Mouse (Mus musculus) myocyte (in vitro differentiated cells): ENCODE measurements around the gene Lst1. TPM values are rescaled to one million over a fixed set of nuclear protein-coding genes. Genes with fewer than 3 reads are reported as not detected.

Experiments used
- H3K27me3 ChIP-seq: one replicate; pipeline ENCODE4 v1.6.1; 2011; ENCODE audit not compliant: control insufficient read depth, insufficient read depth, insufficient read length
- H3K36me3 ChIP-seq: one replicate; pipeline ENCODE4 v1.6.1; 2011; ENCODE audit not compliant: control insufficient read depth, insufficient read depth
- H3K4me2 ChIP-seq: one replicate; pipeline ENCODE4 v1.6.1; 2011; ENCODE audit warnings: low read depth, control low read depth
- H3K4me3 ChIP-seq: one replicate; pipeline ENCODE4 v1.5.1; 2011; ENCODE audit warnings: mild to moderate bottlenecking, control low read depth, moderate library complexity
- H3K79me2 ChIP-seq: one replicate; pipeline ENCODE4 v1.6.1; 2011; ENCODE audit not compliant: control insufficient read depth, insufficient read depth
- H3ac ChIP-seq: one replicate; pipeline ENCODE4 v1.6.1; 2011; ENCODE audit not compliant: control insufficient read depth, insufficient read length
- CEBPB ChIP-seq: IDR thresholded peaks from 2 replicates; pipeline ENCODE4 v1.6.1; 2011; ENCODE audit warnings: mild to moderate bottlenecking, moderate library complexity; ENCODE audit not compliant: poor library complexity, insufficient read depth, severe bottlenecking
- E2F4 ChIP-seq: IDR thresholded peaks from one replicate; pipeline ENCODE4 v1.6.1; 2011; ENCODE audit warnings: mild to moderate bottlenecking, control low read depth, moderate library complexity; ENCODE audit not compliant: insufficient read depth
- MAX ChIP-seq: IDR thresholded peaks from one replicate; pipeline ENCODE4 v1.6.1; 2011; ENCODE audit warnings: low read depth, mild to moderate bottlenecking, control low read depth
- MYOD1 ChIP-seq, 3 experiments: IDR thresholded peaks; one replicate each; pipeline ENCODE4 v1.6.1; 2011; ENCODE audit warnings: control low read depth in 2 of 3, low read depth in 2 of 3, mild to moderate bottlenecking in 2 of 3, moderate library complexity in 1 of 3; ENCODE audit not compliant: insufficient read length in 2 of 3, control insufficient read depth in 1 of 3
- MYOG ChIP-seq, 3 experiments: IDR thresholded peaks; one replicate each; pipeline ENCODE4 v1.6.1; 2011; ENCODE audit warnings: control low read depth in 2 of 3, low read depth in 2 of 3, mild to moderate bottlenecking in 2 of 3; ENCODE audit not compliant: insufficient read length in 2 of 3, control insufficient read depth in 1 of 3, insufficient read depth in 1 of 3
- POLR2A ChIP-seq: IDR thresholded peaks from one replicate; pipeline ENCODE4 v1.6.1; 2011; ENCODE audit warnings: low read depth, mild to moderate bottlenecking, control low read depth, moderate library complexity; ENCODE audit not compliant: insufficient read length
- POLR2AphosphoS2 ChIP-seq: IDR thresholded peaks from one replicate; pipeline ENCODE4 v1.6.1; 2011; ENCODE audit warnings: low read depth, control low read depth; ENCODE audit not compliant: insufficient read length
- REST ChIP-seq: IDR thresholded peaks from one replicate; pipeline ENCODE4 v1.6.1; 2011; ENCODE audit warnings: mild to moderate bottlenecking, control low read depth, moderate library complexity; ENCODE audit not compliant: insufficient read depth, insufficient read length
- SRF ChIP-seq: IDR thresholded peaks from one replicate; pipeline ENCODE4 v1.6.1; 2011; ENCODE audit warnings: low read depth; ENCODE audit not compliant: control insufficient read depth, insufficient read length
- TCF12 ChIP-seq: IDR thresholded peaks from one replicate; pipeline ENCODE4 v1.6.1; 2011; ENCODE audit warnings: mild to moderate bottlenecking, control low read depth; ENCODE audit not compliant: poor library complexity, insufficient read depth, severe bottlenecking
- TCF3 ChIP-seq: IDR thresholded peaks from one replicate; pipeline ENCODE4 v1.6.1; 2011; ENCODE audit warnings: low read depth, control low read depth; ENCODE audit not compliant: insufficient read length
- USF1 ChIP-seq: IDR thresholded peaks from one replicate; pipeline ENCODE4 v1.6.1; 2011; ENCODE audit warnings: low read depth, mild to moderate bottlenecking, control low read depth, moderate library complexity
- polyA plus RNA-seq: library from polyadenylated mRNA; unstranded; fragments of >200 nt; fragmentation: generic; extraction: Trizol; gene quantifications from one replicate; pipeline ENCODE4 v1.2.1, GENCODE M21; 2012; ENCODE audit warnings: missing spikeins

Lst1 gene
- polyA plus RNA-seq, 1 experiment, result 4.3 TPM

DNA sequence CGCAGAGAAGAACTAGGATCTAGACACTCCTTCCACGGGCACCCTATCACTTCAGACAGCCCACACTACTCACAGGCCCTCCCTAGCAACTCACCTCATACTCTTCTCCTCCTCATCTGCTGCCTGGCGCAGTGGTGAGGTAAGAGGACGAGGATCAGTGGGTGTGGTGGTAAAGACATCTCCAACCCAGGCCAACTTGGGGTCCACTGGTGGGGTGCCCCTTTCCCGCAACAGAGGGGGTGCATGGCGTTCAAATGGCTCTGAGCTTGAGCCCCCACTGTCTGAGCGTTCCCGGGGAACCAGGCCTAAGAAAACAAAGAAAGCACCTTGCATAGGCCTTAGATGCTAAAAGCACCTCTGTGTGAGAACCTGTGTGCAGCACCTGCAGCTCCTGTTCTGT is 31.0 kb downstream of the Lst1 start:
- no peaks in the 10 kb centered on the region for H3K27me3 ChIP-seq
- no peak overlapping the region for H3K4me2 ChIP-seq
- H3K79me2 ChIP-seq, result peaks cover 41% of the 10 kb centered on the region
- TF ChIP-seq MAX, result no peak
- no peak for TF ChIP-seq CEBPB
- TF ChIP-seq E2F4, result no peak
- peak; percentile 24 for TF ChIP-seq POLR2AphosphoS2
- H3ac ChIP-seq, result no peak overlapping the region
- peaks cover 53% of the 10 kb centered on the region for H3K36me3 ChIP-seq
- H3K4me3 ChIP-seq, result no peak overlapping the region

- H3K4me2 ChIP-seq, result no peak overlapping the region
- H3K36me3 ChIP-seq, result peaks cover 48% of the 10 kb centered on the region
- H3K4me3 ChIP-seq, result no peak overlapping the region
- no peak overlapping the region for H3ac ChIP-seq
- H3K27me3 ChIP-seq, result no peaks in the 10 kb centered on the region
- peaks cover 35% of the 10 kb centered on the region for H3K79me2 ChIP-seq
- no peak for TF ChIP-seq POLR2AphosphoS2
- no peak for TF ChIP-seq E2F4
- TF ChIP-seq SRF, result no peak
- no peak for TF ChIP-seq MYOD1 (IDR thresholded peaks at IDR 0.05; ENCODE audit: control insufficient read depth in 1 of 3, insufficient read length in 2 of 3, low read depth in 2 of 3)
- TF ChIP-seq REST, result no peak
- TF ChIP-seq USF1, result no peak
- no peak for TF ChIP-seq TCF12
- TF ChIP-seq TCF3, result no peak
- TF ChIP-seq POLR2A, result no peak
- no peak for TF ChIP-seq CEBPB
- TF ChIP-seq MYOG (IDR thresholded peaks at IDR 0.05; ENCODE audit: control insufficient read depth in 1 of 3, insufficient read depth in 1 of 3, insufficient read length in 2 of 3, low read depth in 2 of 3), result no peak
- no peak for TF ChIP-seq MAX
Observed at GRCm38 (mm10) chr17:35156461-35157200, 31.6 kb downstream of the Lst1 start.

GRCm38 (mm10) chr17:35155451-35155850 is 32.8 kb downstream of the Lst1 start:
- Histone ChIP-seq H3K4me3 (no peak overlapping the region), H3K36me3 (peaks cover 38% of the 10 kb centered on the region), H3K4me2 (no peak overlapping the region), H3K27me3 (no peaks in the 10 kb centered on the region), H3ac (no peak overlapping the region), H3K79me2 (peaks cover 23% of the 10 kb centered on the region)
- no peak for TF ChIP-seq E2F4
- no peak for TF ChIP-seq SRF
- TF ChIP-seq TCF12, result no peak
- no peak for TF ChIP-seq MYOG (IDR thresholded peaks at IDR 0.05; ENCODE audit: control insufficient read depth in 1 of 3, insufficient read depth in 1 of 3, insufficient read length in 2 of 3, low read depth in 2 of 3)
- TF ChIP-seq MAX, result no peak
- TF ChIP-seq CEBPB, result no peak
- TF ChIP-seq USF1, result no peak
- TF ChIP-seq TCF3, result no peak
- TF ChIP-seq POLR2A, result no peak

- Histone ChIP-seq H3K79me2 (peaks cover 15% of the 10 kb centered on the region), H3K36me3 (peaks cover 39% of the 10 kb centered on the region), H3ac (no peak overlapping the region), H3K4me3 (no peak overlapping the region), H3K27me3 (no peaks in the 10 kb centered on the region), H3K4me2 (no peak overlapping the region)
- TF ChIP-seq REST, result no peak
- TF ChIP-seq MYOG (IDR thresholded peaks at IDR 0.05; ENCODE audit: control insufficient read depth in 1 of 3, insufficient read depth in 1 of 3, insufficient read length in 2 of 3, low read depth in 2 of 3), result no peak
- no peak for TF ChIP-seq TCF3
- TF ChIP-seq MAX, result no peak
- TF ChIP-seq CEBPB, result no peak
- TF ChIP-seq POLR2A, result no peak
- no peak for TF ChIP-seq POLR2AphosphoS2
Observed at GRCm38 (mm10) chr17:35154616-35155015, 33.6 kb downstream of the Lst1 start.

- H3K4me2 ChIP-seq, result no peak overlapping the region
- no peak overlapping the region for H3ac ChIP-seq
- no peak overlapping the region for H3K4me3 ChIP-seq
- peaks cover 41% of the 10 kb centered on the region for H3K36me3 ChIP-seq
- TF ChIP-seq REST (no peak), TCF12 (no peak), USF1 (no peak), MYOD1 (IDR thresholded peaks at IDR 0.05; ENCODE audit: control insufficient read depth in 1 of 3, insufficient read length in 2 of 3, low read depth in 2 of 3) (no peak), E2F4 (no peak), POLR2A (no peak), TCF3 (no peak), MAX (no peak), SRF (no peak), CEBPB (no peak), POLR2AphosphoS2 (no peak), MYOG (IDR thresholded peaks at IDR 0.05; ENCODE audit: control insufficient read depth in 1 of 3, insufficient read depth in 1 of 3, insufficient read length in 2 of 3, low read depth in 2 of 3) (no peak)
- peaks cover 12% of the 10 kb centered on the region for H3K79me2 ChIP-seq
- H3K27me3 ChIP-seq, result no peaks in the 10 kb centered on the region
Observed at GRCm38 (mm10) chr17:35153931-35154330, 34.3 kb downstream of the Lst1 start.
